Mouse (Mus musculus) thymus, postnatal 0 days (tissue): ENCODE results near the gene Klhdc4. TPM values are rescaled to one million over a fixed set of nuclear protein-coding genes. Genes with fewer than 3 reads are reported as not detected.

Experiments
- DNase-seq: peaks from one replicate; pipeline ENCODE4 v3.0.0-alpha.2; 2015; ENCODE audit warnings: low spot score
- polyA plus RNA-seq: library from polyadenylated mRNA; unstranded; fragments of >200 nt; fragmentation: Nextera tagmentation; extraction: Ambion mirVana; gene quantifications from 2 replicates; pipeline ENCODE4 v1.2.1, GENCODE M21; 2015

Klhdc4 gene
- polyA plus RNA-seq, 1 experiment from 2014 or later = 31.6 TPM

DNA sequence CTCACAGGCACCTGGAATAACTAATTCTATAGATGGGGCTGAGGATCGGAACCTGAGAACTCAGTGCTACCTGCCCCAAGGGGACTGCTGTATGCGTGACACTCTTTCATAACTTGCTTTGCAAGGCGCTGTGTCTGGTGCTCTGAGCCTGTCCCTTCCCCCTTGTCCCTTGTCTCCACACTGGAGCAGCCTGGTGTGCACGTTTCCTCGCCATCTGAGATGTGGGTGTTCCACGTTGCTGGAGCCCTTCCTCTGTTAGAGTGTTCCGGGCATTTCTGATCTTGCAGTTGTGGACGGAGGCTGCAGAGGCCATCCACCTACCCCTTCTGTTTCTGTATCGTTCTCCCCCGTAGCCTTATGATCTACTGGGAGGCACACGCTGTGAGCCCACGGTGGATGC lies 70.9 kb downstream of the Klhdc4 start:
- DNase-seq = no peak

DNA sequence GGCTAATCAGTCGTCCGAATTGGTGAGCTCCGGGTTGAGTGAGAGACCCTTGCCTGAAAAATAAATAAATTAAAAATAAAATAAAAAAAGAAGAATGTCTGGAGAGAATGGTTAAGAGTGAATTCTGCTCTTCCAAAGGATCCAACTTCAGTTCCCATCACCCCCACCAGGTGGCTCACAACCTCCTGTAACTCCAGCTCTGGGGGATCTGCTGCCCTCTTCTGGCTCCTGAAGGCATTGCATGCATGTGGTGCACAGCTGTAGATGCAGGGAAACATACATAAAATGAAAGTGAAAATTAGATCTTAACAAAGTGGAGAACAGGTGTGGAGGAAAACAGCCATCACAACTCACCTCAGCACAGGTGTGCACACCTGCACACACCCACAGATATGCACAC lies 78.0 kb downstream of the Klhdc4 start:
- DNase-seq = peak; percentile 68

DNA sequence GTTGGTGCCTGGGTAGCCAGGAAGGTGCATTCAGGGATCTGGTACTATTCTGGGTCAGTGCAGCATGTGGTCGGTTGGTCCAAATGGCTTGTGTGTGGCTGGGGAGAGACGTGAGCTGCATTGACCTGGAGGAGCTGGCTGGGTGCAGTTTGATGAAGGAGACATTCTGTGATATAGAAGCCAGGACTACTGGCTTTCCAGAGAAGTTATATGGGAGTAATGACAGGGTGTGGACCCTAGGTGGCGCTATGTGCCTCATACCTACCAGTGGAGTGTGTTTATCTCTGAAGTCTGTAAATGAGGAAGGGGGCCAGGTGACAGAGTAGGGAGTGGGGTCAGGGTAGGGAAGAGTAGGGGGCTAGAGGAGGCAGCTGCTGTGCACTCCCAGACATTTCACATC lies 78.9 kb downstream of the Klhdc4 start:
- DNase-seq = no peak

DNA sequence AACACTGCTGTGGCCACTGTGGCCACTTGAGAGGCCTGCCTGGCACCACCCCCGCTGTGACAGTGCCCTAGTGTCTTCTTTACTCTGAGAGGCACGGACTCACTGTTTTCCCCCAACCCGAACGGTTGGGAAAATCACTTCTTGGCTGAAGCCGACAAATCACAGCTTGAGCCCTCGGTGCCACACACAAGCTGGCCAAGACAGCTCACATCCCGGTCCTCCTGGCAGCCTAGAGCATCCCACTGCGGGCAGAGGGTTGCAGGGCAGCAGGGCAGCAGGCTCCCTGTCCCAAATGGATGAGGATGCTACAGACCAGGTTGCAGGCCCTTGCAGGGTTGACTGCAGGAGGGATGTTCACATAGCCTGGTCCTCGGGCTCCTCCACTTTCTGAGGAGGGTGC lies 79.9 kb downstream of the Klhdc4 start:
- no peak for DNase-seq

Other genes with a start within 250 kb of the Klhdc4 start
- 325 and 329 TPM in 2 replicates for gene Map1lc3b, start 239.2 kb downstream of the Klhdc4 start, polyA plus RNA-seq
- 1.5 and 1.8 TPM in 2 replicates for gene Zcchc14, start 176.7 kb downstream of the Klhdc4 start, polyA plus RNA-seq
- gene Jph3, start 99.9 kb downstream of the Klhdc4 start, polyA plus RNA-seq = 0.04 TPM in 1 of 2 replicates, not detected in the other
- 15.0 and 16.7 TPM in 2 replicates for gene Slc7a5, start 78.1 kb upstream of the Klhdc4 start, polyA plus RNA-seq
- gene Car5a, start 115.3 kb upstream of the Klhdc4 start, polyA plus RNA-seq = 0.13 and 0.22 TPM in 2 replicates
- 29.4 and 38.9 TPM in 2 replicates for gene Banp, start 120.2 kb upstream of the Klhdc4 start, polyA plus RNA-seq